Mouse (Mus musculus) cerebellum, adult 2 months (tissue): ENCODE measurements at regions not wholly inside any gene's neighbourhood (a gene's known extent, or its start where the extent isn't known, plus 50 kb on each side); places are given as distances from the start of the nearest gene placed in this dataset.

Experiments
- CTCF ChIP-seq: fragments of 200-500 bp; IDR thresholded peaks from 2 replicates; pipeline ENCODE4 v1.5.1; 2011; ENCODE audit warnings: low read depth, mild to moderate bottlenecking, control low read depth, low read length, moderate library complexity, borderline replicate concordance; ENCODE audit not compliant: insufficient read depth
- POLR2A ChIP-seq: fragments of 200-500 bp; IDR thresholded peaks from 2 replicates; pipeline ENCODE4 v1.6.1; 2011; ENCODE audit warnings: low read length, control low read depth, borderline replicate concordance; ENCODE audit not compliant: insufficient read depth

DNA sequence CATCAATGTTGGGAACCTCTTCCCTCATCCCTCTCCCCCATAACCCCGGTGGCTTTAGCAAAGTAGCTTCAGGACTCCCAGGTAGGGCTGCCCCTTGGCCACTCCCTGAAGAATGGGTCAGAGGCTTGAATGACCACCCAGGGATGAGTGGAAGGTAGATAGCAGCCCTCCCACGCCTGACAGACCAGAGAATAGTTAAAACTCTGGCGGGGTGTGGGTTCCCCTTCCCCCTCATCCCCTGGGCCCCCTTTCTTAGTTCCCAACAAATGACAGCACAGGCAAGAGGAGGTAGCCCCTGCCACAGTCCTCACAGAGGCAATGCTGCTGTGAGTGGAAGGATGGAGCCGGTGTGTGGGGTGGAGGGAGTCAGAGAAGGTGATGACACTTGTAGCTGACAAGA is 186.2 kb downstream of the Xxylt1 start:
- TF ChIP-seq POLR2A (no peak), CTCF (no peak)
